Mouse (Mus musculus) heart, postnatal 0 days (tissue): Measurements from ENCODE around the gene Wbp4. TPM values are rescaled to one million over a fixed set of nuclear protein-coding genes. Genes with fewer than 3 reads are reported as not detected.

Source experiments
- ATAC-seq: fragments of 200-750 bp; cut with Nextera tagmentation; 2 replicates; pipeline ENCODE4 v1.8.0; 2017; ENCODE audit warnings: low read depth, moderate number of reproducible peaks, moderate library complexity; ENCODE audit not compliant: insufficient read depth
- DNase-seq: peaks from one replicate; pipeline ENCODE4 v3.0.0-alpha.2; 2016; ENCODE audit warnings: low spot score
- H3K27ac ChIP-seq: fragments of 300-500 bp; sonication (generic); 2 replicates; pipeline ENCODE4 v1.5.1; 2014; ENCODE audit warnings: low read depth, mild to moderate bottlenecking
- H3K27me3 ChIP-seq: fragments of 300-500 bp; sonication (generic); 2 replicates; pipeline ENCODE4 v1.6.1; 2014; ENCODE audit warnings: low read length, mixed read lengths; ENCODE audit not compliant: control insufficient read depth, insufficient read depth
- H3K36me3 ChIP-seq: fragments of 300-500 bp; sonication (generic); replicated peaks from 2 replicates; pipeline ENCODE4 v1.6.1; 2014; ENCODE audit warnings: low read length, mixed read lengths; ENCODE audit not compliant: control insufficient read depth, insufficient read depth
- H3K4me1 ChIP-seq: fragments of 300-500 bp; sonication (generic); 2 replicates; pipeline ENCODE4 v1.6.1; 2014; ENCODE audit warnings: antibody characterized with exemption; ENCODE audit not compliant: control insufficient read depth, insufficient read depth
- H3K4me2 ChIP-seq: fragments of 300-500 bp; sonication (generic); 2 replicates; pipeline ENCODE4 v1.6.1; 2014; ENCODE audit warnings: low read depth, mild to moderate bottlenecking, low read length, moderate library complexity
- H3K4me3 ChIP-seq: fragments of 300-500 bp; sonication (generic); 2 replicates; pipeline ENCODE4 v1.5.1; 2014; ENCODE audit warnings: low read depth, low read length
- H3K9ac ChIP-seq: fragments of 300-500 bp; sonication (generic); replicated peaks from 2 replicates; pipeline ENCODE4 v1.6.1; 2014; ENCODE audit warnings: low read depth, low read length, mixed read lengths
- H3K9me3 ChIP-seq: fragments of 300-500 bp; sonication (generic); replicated peaks from 2 replicates; pipeline ENCODE4 v1.6.1; 2016; ENCODE audit warnings: low read length; ENCODE audit not compliant: control insufficient read depth
- CTCF ChIP-seq: IDR thresholded peaks from 2 replicates; pipeline ENCODE4 v1.5.1; 2016; ENCODE audit warnings: antibody characterized with exemption, control low read depth, low read depth
- EP300 ChIP-seq: IDR thresholded peaks from 2 replicates; pipeline ENCODE4 v1.6.1; 2016; ENCODE audit warnings: antibody characterized with exemption, low read depth
- WGBS: fragments of 180-500 bp; shearing (Covaris S2); extraction: QIAGEN DNeasy Blood & Tissue Kit; methylation state at CpG from one replicate; pipeline ENCODE4 v1.1.7; 2014; 5-methylcytosine and 5-hydroxymethylcytosine counted together
- polyA plus RNA-seq: library from polyadenylated mRNA; unstranded; fragments of >200 nt; fragmentation: Nextera tagmentation; extraction: Ambion mirVana; gene quantifications from 2 replicates; pipeline ENCODE4 v1.2.1, GENCODE M21; 2015
- total RNA-seq: library from RNA; depleted of rRNA; stranded (reverse); fragments of >200 nt; gene quantifications from 2 replicates; pipeline ENCODE4 v1.2.3, GENCODE M21; 2014; ENCODE audit warnings: low replicate concordance

Wbp4 gene
- total and polyA plus RNA-seq, 2 experiments from 2014 or later: 10.0 to 26.6 TPM

DNA sequence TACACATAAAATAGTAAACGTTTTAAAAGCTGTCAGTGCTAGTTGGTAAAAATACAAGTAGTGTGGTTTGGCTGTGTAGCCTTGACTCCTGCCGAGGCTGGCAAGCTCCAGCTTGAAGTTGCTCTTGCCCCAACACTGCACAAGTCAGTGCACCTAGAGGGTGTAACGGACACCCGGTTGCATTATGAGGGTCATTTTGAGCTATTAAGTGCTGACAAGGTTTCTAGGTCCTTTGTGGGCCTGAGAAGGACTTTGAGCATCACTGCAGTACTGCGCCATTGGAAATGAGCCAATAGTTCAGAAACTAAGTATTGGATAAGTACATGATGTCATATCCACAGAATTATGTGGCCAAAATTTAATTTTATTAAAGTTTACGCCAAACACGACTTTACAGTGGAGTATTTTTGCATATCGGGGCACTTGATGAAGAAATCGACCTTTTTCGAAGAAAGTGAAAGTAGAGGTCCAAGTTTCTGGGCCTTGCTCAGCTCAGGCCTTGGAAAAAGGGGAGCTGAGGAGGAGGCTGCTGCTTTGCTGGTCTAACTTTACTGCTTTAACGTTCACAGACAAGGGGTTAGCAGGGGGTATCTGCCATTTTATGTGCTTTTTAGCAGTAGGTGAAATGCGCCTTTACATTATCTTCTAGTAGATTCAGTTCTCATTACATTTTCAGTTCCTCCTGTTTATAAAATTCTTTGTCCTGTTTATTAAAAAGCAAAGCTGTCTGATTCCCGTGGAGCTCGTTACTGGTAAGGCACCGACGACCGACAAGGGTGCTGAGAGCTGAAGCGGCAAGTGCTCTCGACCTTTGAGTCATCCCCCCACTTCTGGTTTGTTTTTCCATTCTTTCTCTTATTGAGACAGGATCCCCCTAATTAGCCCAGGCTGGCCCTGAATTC, 37.7 kb upstream of the Wbp4 start:
- peak overlapping the region; percentile 61 for H3K27ac ChIP-seq
- H3K36me3 ChIP-seq: no peaks in the 10 kb centered on the region
- no peaks in the 10 kb centered on the region for H3K9me3 ChIP-seq
- DNase-seq: no peak
- 63% methylated on average over 19 of the region's 19 CpGs for WGBS
- H3K4me1 ChIP-seq: peaks cover 28% of the 10 kb centered on the region
- peak overlapping the region; percentile 9; the same call in 1 of the 2 replicates for H3K4me3 ChIP-seq
- peak overlapping the region; percentile 45 for H3K4me2 ChIP-seq
- no peak for TF ChIP-seq CTCF
- no peak for TF ChIP-seq EP300
- ATAC-seq: no peak
- H3K9ac ChIP-seq: peak overlapping the region; percentile 18; the same call in 1 of the 2 replicates
- no peaks in the 10 kb centered on the region for H3K27me3 ChIP-seq

DNA sequence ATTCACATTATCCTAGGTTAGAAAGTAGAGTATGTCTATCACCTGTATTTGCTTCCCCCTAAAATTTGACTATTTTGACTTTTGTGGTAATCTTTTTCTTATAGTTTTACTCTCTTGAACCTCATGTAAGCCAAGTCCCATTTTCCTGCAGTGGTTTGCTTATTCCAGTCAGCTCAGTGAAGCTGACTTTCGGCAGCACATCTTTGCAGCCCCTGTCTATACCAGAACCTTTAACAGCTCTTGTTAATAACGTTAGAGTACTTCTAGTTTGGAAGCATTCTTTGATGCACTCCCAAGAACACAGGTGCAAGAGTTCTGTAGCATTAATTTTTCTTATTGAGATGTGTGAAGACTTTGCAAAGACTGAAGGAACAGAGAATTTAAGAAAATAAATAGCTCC, 36.8 kb upstream of the Wbp4 start:
- Histone ChIP-seq H3K4me1 (peaks cover 24% of the 10 kb centered on the region), H3K4me2 (peak overlapping the region; percentile 45; the same call in 1 of the 2 replicates), H3K9me3 (no peaks in the 10 kb centered on the region), H3K27ac (peak overlapping the region; percentile 26; the same call in 1 of the 2 replicates), H3K9ac (no peak overlapping the region), H3K36me3 (no peaks in the 10 kb centered on the region), H3K4me3 (peak overlapping the region; percentile 9; the same call in 1 of the 2 replicates), H3K27me3 (no peaks in the 10 kb centered on the region)
- TF ChIP-seq CTCF (no peak), EP300 (no peak)
- no peak for DNase-seq
- no peak for ATAC-seq
- 69% methylated on average over 2 of the region's 2 CpGs for WGBS

DNA sequence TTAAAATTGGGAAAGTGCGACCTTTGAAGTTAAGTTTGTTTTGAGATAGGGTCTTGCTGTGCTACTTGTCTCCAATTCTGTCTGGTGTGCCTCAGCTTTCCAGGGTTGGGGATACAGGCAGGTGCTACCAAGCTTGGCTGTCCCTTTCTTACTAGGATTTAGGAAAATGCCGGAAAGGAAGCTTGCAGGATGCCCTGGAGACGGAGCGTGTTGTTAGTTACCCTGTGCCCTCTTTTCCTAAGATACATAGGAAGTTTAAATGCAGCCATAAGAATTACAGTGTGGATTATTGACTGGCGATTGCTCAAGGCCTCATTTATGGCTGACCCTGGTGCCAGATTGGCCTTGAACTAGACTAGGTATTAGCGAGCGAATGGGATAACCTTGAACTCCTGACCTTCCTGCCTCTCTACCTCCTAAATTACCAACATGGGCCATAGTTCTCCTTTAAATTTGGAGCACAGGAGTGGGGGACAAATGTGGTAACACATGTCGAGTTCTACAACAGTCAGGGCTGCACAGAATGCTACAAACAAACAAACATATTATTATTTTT, 35.9 kb upstream of the Wbp4 start:
- Histone ChIP-seq H3K4me1 (peaks cover 15% of the 10 kb centered on the region), H3K9ac (no peak overlapping the region), H3K27ac (no peak overlapping the region), H3K4me3 (peak overlapping the region; percentile 26; the same call in 1 of the 2 replicates), H3K9me3 (no peaks in the 10 kb centered on the region), H3K36me3 (no peaks in the 10 kb centered on the region), H3K4me2 (peak overlapping the region; percentile 10; the same call in 1 of the 2 replicates), H3K27me3 (no peaks in the 10 kb centered on the region)
- 75% methylated on average over 8 of the region's 8 CpGs for WGBS
- no peak for DNase-seq
- TF ChIP-seq EP300: no peak
- TF ChIP-seq CTCF: no peak
- ATAC-seq: no peak

DNA sequence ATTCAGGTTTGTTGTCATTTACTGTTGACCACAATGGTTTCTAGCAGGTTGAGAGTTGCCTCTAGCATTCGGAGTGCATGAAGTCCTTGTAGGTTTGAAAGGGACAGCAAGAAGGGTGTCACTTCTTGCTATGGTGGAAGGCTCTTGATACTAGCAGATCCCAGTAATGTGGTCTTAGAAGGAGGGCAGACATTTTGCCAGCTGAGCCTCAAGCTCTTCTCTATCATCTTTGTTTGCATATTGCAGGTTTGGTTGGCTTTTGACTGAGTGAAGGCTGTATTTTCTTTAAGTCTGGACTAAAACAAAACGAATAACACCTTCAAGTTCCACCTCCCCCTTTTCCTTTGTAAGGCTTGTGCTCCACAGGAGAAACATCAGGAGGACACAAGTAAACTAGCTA, 35.4 kb upstream of the Wbp4 start:
- peak overlapping the region; percentile 26; the same call in 1 of the 2 replicates for H3K4me3 ChIP-seq

DNA sequence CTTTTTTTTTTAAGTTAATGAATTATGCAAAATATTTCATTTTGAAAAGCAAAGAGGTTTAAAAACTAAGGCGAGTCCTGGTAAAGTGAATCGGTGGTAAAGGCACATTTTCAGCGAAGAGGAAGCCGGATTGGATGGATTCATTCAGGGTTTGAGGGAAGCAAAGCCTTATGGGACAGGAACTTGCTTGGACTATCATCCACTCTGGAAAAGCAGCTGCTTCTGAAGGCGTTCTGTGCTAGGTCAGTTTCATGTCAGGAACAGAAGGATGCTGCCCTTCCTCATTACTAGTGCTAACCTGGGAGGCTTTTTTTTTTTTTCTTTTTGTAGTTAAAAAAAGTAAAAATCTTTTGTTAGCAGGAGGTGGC, 34.9 kb upstream of the Wbp4 start:
- peak; percentile 3 for DNase-seq
- H3K36me3 ChIP-seq: no peaks in the 10 kb centered on the region
- WGBS: 78% methylated on average over 5 of the region's 5 CpGs

More for the DNA sequence above, 35.4 kb upstream of the Wbp4 start:
- no peak overlapping the region for H3K27ac ChIP-seq
- no peak for ATAC-seq
- no peaks in the 10 kb centered on the region for H3K27me3 ChIP-seq
- TF ChIP-seq CTCF (no peak), EP300 (no peak)
- WGBS: 82% methylated on average over 2 of the region's 2 CpGs
- no peaks in the 10 kb centered on the region for H3K9me3 ChIP-seq
- peaks cover 15% of the 10 kb centered on the region for H3K4me1 ChIP-seq
- no peaks in the 10 kb centered on the region for H3K36me3 ChIP-seq
- peak overlapping the region; percentile 7; the same call in 1 of the 2 replicates for H3K4me2 ChIP-seq
- no peak overlapping the region; the same call in 1 of the 2 replicates for H3K9ac ChIP-seq
- DNase-seq: no peak

More for the DNA sequence above, 34.9 kb upstream of the Wbp4 start:
- TF ChIP-seq CTCF (no peak), EP300 (no peak)
- Histone ChIP-seq H3K9me3 (no peaks in the 10 kb centered on the region), H3K27me3 (no peaks in the 10 kb centered on the region), H3K4me2 (peak overlapping the region; percentile 7; the same call in 1 of the 2 replicates), H3K4me1 (peaks cover 12% of the 10 kb centered on the region; the same call in 1 of the 2 replicates), H3K9ac (no peak overlapping the region), H3K27ac (no peak overlapping the region), H3K4me3 (peak overlapping the region; percentile 26; the same call in 1 of the 2 replicates)
- no peak for ATAC-seq
